Mouse (Mus musculus) midbrain, embryonic 14.5 days (tissue): Measurements from ENCODE around the gene Prdx3. TPM values are rescaled to one million over a fixed set of nuclear protein-coding genes. Genes with fewer than 3 reads are reported as not detected.
A peak's percentile ranks its signal among the peaks of the same experiment; 100 is the strongest.

Experiments
- ATAC-seq: fragments of 200-750 bp; cut with Nextera tagmentation; 2 replicates; pipeline ENCODE4 v1.8.0; 2017; ENCODE audit warnings: moderate number of reproducible peaks, moderate library complexity; ENCODE audit not compliant: low FRiP score, low TSS enrichment
- DNase-seq: peaks from one replicate; pipeline ENCODE4 v3.0.0-alpha.2; 2015
- H3K27ac ChIP-seq: fragments of 300-500 bp; sonication (generic); replicated peaks from 2 replicates; pipeline ENCODE4 v1.5.1; 2014; ENCODE audit warnings: mild to moderate bottlenecking, low read depth, low read length, moderate library complexity
- H3K27me3 ChIP-seq: fragments of 300-500 bp; sonication (generic); 2 replicates; pipeline ENCODE4 v1.6.1; 2014; ENCODE audit warnings: low read length, control low read depth, mixed read lengths; ENCODE audit not compliant: control insufficient read depth, insufficient read depth
- H3K36me3 ChIP-seq: fragments of 300-500 bp; sonication (generic); 2 replicates; pipeline ENCODE4 v1.6.1; 2014; ENCODE audit warnings: low read length, control low read depth; ENCODE audit not compliant: control insufficient read depth, insufficient read depth
- H3K4me1 ChIP-seq: fragments of 300-500 bp; sonication (generic); 2 replicates; pipeline ENCODE4 v1.6.1; 2014; ENCODE audit warnings: mild to moderate bottlenecking, antibody characterized with exemption, low read length, control low read depth; ENCODE audit not compliant: control insufficient read depth, insufficient read depth
- H3K4me2 ChIP-seq: fragments of 300-500 bp; sonication (generic); 2 replicates; pipeline ENCODE4 v1.6.1; 2014; ENCODE audit warnings: mild to moderate bottlenecking, low read length, moderate library complexity
- H3K4me3 ChIP-seq: fragments of 300-500 bp; sonication (generic); replicated peaks from 2 replicates; pipeline ENCODE4 v1.5.1; 2014; ENCODE audit warnings: low read depth, low read length
- H3K9ac ChIP-seq: fragments of 300-500 bp; sonication (generic); replicated peaks from 2 replicates; pipeline ENCODE4 v1.6.1; 2014; ENCODE audit warnings: mild to moderate bottlenecking, low read length, moderate library complexity
- H3K9me3 ChIP-seq: fragments of 300-500 bp; sonication (generic); 2 replicates; pipeline ENCODE4 v1.6.1; 2016; ENCODE audit warnings: low read length, control low read depth, mixed read lengths; ENCODE audit not compliant: control insufficient read depth
- WGBS: fragments of 180-500 bp; shearing (Covaris S2); extraction: QIAGEN DNeasy Blood & Tissue Kit; methylation state at CpG from one replicate; pipeline ENCODE4 v1.1.7; 2014; 5-methylcytosine and 5-hydroxymethylcytosine counted together
- polyA plus RNA-seq: library from polyadenylated mRNA; unstranded; fragments of >200 nt; fragmentation: Nextera tagmentation; extraction: Ambion mirVana; gene quantifications from 2 replicates; pipeline ENCODE4 v1.2.1, GENCODE M21; 2014

Gene Prdx3
- 105 and 107 TPM in 2 replicates for polyA plus RNA-seq

DNA sequence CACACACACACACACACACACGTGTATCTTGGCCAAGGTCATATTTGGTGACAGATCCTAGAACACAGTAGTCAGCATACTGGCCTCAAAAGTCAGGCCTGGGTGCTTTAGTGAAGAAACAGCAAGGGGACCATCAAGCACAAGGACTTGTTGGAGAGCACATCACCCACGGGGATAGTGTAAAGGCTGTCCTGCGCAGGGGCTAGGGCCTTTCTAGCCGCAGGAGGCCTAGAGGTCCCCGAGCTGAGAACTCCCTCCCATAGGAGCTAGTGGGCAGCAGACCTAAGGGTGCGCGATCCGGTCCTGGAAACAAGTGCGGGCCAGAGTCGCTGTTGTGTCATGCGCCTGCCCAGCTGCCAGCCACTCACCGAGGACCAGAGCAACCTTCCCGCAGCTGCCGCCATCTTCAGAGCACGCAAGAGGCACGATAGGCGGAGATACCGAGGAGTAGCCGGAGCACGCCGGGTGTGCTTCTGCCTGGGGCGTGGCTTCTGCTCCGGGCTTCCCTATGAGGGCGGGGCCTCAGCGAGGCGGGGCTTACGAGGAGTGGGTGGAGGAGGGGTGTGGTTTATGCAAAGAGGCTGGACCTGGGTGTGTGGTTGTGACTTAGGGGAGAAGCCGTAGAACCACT lies at the start of gene Prdx3:
TSS of gene Prdx3 (minus strand) at position 493 of the 631 bp plus-strand sequence.
- Histone ChIP-seq H3K4me1 (peaks cover 3% of the 10 kb centered on the region), H3K4me3 (peak within 1 kb of the TSS; percentile 45), H3K9me3 (no peaks in the 10 kb centered on the region), H3K27ac (peak within 1 kb of the TSS; percentile 50), H3K36me3 (peaks cover 11% of the 10 kb centered on the region), H3K9ac (peak within 1 kb of the TSS; percentile 39), H3K4me2 (peak within 1 kb of the TSS; percentile 54), H3K27me3 (no peaks in the 10 kb centered on the region)
- peak; percentile 99 for ATAC-seq
- under 1% methylated on average over 28 of the region's 28 CpGs for WGBS
- DNase-seq = peak; percentile 95

DNA sequence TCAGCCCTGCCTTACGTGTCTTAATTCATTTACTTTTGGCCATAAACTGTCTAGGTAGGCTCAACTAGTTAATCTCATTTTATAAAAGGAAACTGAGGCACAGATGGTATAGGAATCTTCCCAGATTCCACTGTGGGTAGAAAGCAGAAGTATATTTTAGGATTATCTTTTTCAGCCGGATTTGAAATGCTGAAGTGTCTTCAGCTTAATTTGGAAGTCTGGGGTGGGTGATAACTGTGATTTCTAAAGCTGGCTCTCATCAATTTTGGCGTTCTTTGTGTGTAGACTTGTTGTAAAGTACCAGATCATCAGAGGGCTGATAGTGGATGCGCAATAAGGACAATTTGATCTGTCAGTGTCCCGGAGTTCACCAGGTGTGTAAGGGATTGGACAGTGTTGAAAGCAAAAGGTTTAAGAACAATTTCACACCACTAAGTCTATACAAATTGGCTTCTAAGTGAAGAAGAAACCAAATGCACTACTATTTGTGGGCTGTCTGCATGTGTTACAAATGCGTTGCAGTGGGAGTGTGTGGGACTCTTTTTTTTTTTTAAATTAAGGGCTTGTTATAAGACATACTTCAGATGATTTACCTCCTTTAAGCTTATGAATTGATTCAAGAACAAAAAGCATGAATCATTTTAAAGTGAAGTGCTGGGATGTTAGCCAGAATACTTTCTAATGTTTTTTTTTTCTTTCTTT lies 42.7 kb upstream of the Prdx3 start:
- Histone ChIP-seq H3K4me1 (no peaks in the 10 kb centered on the region), H3K4me3 (no peak overlapping the region), H3K4me2 (no peak overlapping the region), H3K27ac (no peak overlapping the region), H3K36me3 (no peaks in the 10 kb centered on the region), H3K27me3 (no peaks in the 10 kb centered on the region), H3K9ac (no peak overlapping the region), H3K9me3 (no peaks in the 10 kb centered on the region)
- WGBS = 87% methylated on average over 6 of the region's 6 CpGs
- no peak for DNase-seq
- ATAC-seq = no peak

DNA sequence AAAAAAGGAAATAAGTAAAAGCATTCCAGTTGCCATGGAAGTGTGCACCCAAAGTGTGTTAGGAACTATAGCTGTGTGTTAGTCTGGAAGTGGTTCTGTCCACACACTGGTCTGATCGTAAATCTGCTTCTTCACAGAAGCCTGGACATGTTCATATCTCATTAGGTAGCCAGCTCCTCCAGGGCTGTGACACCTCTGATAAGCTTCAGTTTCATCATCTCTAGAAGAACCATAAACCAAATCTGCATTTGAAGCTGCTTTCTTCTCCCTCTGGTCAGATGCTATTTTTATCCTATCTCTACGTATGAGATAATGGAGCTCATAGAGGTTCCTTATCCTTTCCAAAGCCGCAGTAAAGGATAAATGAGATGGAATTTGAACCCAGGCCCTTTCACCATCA lies 41.5 kb upstream of the Prdx3 start:
- H3K36me3 ChIP-seq = no peaks in the 10 kb centered on the region
- no peak for DNase-seq
- no peak overlapping the region for H3K9ac ChIP-seq
- WGBS = 92% methylated on average over 3 of the region's 3 CpGs
- H3K9me3 ChIP-seq = no peaks in the 10 kb centered on the region
- no peaks in the 10 kb centered on the region for H3K27me3 ChIP-seq
- ATAC-seq = no peak
- no peak overlapping the region for H3K27ac ChIP-seq
- no peak overlapping the region for H3K4me3 ChIP-seq
- H3K4me2 ChIP-seq = no peak overlapping the region
- H3K4me1 ChIP-seq = no peaks in the 10 kb centered on the region

DNA sequence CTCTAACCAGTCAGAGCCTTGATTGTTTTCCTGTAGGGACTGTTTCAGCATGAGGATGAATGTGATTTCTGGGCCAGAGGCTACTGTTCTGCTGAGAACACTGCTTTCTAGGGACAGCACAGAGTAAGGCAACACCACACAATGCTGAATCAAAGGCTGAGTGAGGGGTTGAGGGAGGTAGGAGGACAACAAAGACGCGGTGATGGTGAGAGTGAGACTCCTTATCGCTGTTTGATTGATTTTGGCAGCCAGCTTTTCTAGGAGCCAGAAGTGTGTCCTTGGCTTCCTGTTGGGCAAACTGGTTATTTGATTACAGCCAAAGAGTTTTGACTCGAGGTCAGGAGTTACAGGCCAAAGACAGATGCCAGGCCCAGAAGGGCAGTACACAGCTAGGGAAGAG lies 40.9 kb upstream of the Prdx3 start:
- no peak overlapping the region for H3K27ac ChIP-seq

DNA sequence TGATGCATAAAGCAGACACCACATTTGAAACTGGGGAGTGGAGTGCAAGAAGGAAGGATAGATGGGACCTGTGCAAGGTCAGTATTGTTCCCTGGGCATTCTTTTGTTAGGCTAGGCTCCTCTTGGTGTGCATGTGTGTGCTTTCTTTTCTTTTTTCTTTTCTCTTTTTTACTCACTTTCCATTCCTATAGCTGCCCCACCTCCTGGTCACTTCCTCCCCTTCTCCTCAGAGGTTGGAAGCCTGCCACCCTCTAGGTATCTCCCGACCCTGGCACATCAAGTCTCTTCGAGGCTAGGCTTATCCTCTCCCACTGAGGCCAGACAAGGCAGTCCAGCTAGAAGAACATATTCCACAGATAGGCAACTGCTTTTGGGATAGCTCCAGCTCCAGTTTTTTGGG lies 37.3 kb upstream of the Prdx3 start:
- Histone ChIP-seq H3K4me1 (no peaks in the 10 kb centered on the region), H3K27me3 (no peaks in the 10 kb centered on the region), H3K4me3 (no peak overlapping the region), H3K4me2 (no peak overlapping the region), H3K9ac (no peak overlapping the region), H3K36me3 (no peaks in the 10 kb centered on the region), H3K27ac (no peak overlapping the region), H3K9me3 (no peaks in the 10 kb centered on the region)
- no peak for ATAC-seq
- 82% methylated on average over 2 of the region's 2 CpGs for WGBS
- DNase-seq = no peak

More for the DNA sequence above, 40.9 kb upstream of the Prdx3 start:
- Histone ChIP-seq H3K36me3 (no peaks in the 10 kb centered on the region), H3K4me2 (no peak overlapping the region), H3K4me3 (no peak overlapping the region), H3K27me3 (no peaks in the 10 kb centered on the region), H3K9me3 (no peaks in the 10 kb centered on the region), H3K9ac (no peak overlapping the region), H3K4me1 (no peaks in the 10 kb centered on the region)
- no peak for DNase-seq
- WGBS = 88% methylated on average over 4 of the region's 4 CpGs
- no peak for ATAC-seq

DNA sequence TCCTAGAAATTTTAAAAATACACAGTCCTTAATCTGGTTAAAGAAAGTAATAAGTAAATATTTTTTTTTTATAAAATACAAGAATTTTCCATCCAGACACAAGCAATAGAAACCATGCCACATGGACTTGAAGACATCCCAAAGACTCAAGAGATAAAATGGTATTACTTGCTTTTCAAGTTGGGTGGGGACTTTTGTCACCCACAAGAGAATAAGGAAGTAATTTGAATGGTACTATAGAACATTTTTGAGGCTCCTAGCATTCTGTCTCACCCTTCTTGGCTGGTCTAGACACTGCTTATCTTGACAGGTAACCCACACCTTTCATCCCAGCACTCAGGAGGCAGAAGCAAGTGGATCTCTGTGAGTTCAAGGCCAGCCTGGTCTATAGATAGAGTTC lies 35.9 kb upstream of the Prdx3 start:
- H3K4me3 ChIP-seq = no peak overlapping the region
- no peaks in the 10 kb centered on the region for H3K9me3 ChIP-seq
- no peaks in the 10 kb centered on the region for H3K4me1 ChIP-seq
- ATAC-seq (no peak), DNase-seq (no peak)
- H3K9ac ChIP-seq = no peak overlapping the region
- H3K4me2 ChIP-seq = no peak overlapping the region
- no peaks in the 10 kb centered on the region for H3K36me3 ChIP-seq
- H3K27me3 ChIP-seq = no peaks in the 10 kb centered on the region
- H3K27ac ChIP-seq = no peak overlapping the region

DNA sequence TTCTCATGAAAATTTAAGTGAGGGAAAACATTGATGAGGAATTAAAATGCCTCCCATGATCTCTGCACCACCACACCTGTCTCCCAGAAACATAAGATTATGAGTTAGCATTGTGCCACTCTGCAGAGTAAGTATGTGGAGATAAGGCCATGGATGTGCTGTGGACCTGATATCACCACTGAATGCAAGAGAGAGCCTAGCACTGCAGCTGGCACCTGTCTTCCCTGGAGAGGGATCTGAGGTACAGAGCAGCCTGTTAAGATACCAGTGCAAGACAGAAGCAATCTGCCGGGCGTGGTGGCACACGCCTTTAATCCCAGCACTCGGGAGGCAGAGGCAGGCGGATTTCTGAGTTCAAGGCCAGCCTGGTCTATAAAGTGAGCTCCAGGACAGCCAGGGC lies 31.1 kb upstream of the Prdx3 start:
- H3K36me3 ChIP-seq = no peaks in the 10 kb centered on the region
- over 99% methylated on average over 5 of the region's 5 CpGs for WGBS
- ATAC-seq = no peak

DNA sequence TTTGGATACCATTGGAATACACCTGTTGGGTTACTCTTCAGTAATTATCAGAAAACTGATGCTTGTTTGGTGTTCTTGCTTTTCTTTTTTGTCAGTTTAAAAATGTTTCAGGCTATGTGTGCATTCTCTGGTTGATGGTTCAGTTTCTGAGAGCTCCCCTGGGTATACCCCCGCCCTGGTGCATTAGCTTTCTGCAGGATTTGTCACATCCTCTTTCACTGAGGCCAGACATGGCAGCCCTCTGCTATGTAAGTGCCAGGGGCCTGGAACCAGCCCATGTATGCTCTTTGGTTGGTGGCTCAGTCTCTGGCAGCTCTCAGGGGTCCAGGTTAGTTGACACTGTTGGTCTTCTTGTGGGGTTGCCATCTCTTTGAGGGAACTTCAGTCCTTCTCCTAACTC lies 29.6 kb upstream of the Prdx3 start:
- Histone ChIP-seq H3K27me3 (no peaks in the 10 kb centered on the region), H3K4me3 (no peak overlapping the region), H3K4me1 (no peaks in the 10 kb centered on the region), H3K27ac (no peak overlapping the region), H3K9me3 (no peaks in the 10 kb centered on the region), H3K4me2 (no peak overlapping the region), H3K36me3 (no peaks in the 10 kb centered on the region), H3K9ac (no peak overlapping the region)
- DNase-seq = no peak
- no peak for ATAC-seq
- 93% methylated on average over 1 of the region's 1 CpGs for WGBS

More for the DNA sequence above, 31.1 kb upstream of the Prdx3 start:
- Histone ChIP-seq H3K4me3 (no peak overlapping the region), H3K9ac (no peak overlapping the region), H3K27me3 (no peaks in the 10 kb centered on the region), H3K27ac (no peak overlapping the region), H3K9me3 (no peaks in the 10 kb centered on the region), H3K4me2 (no peak overlapping the region), H3K4me1 (no peaks in the 10 kb centered on the region)
- no peak for DNase-seq

DNA sequence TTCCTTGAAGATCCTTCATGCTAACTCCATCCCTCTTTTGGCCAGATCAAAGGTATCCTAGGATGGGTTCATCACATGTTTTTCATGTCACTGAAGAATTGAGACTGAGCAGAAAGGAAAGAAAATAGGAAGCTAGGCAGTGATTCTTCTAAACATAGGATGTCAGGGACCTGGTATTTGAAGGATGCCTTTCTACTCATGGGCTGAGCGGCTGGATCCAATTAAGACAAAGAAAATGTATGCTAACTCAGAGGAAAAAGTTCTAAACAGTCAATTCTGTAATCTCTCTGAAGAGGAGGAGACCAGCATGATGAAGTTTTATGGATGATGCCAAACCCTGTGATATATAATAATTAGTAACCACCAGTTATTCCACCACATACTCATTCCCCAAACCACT lies 28.8 kb upstream of the Prdx3 start:
- H3K9me3 ChIP-seq = no peaks in the 10 kb centered on the region

More for the DNA sequence above, 28.8 kb upstream of the Prdx3 start:
- Histone ChIP-seq H3K27ac (no peak overlapping the region), H3K27me3 (no peaks in the 10 kb centered on the region), H3K4me3 (no peak overlapping the region), H3K4me2 (no peak overlapping the region), H3K36me3 (no peaks in the 10 kb centered on the region), H3K9ac (no peak overlapping the region), H3K4me1 (no peaks in the 10 kb centered on the region)
- no peak for DNase-seq
- 90% methylated on average over 1 of the region's 1 CpGs for WGBS
- ATAC-seq = no peak
